Mouse (Mus musculus) hindbrain, postnatal 0 days (tissue): ENCODE measurements around the gene Fhad1. TPM values are rescaled to one million over a fixed set of nuclear protein-coding genes. Genes with fewer than 3 reads are reported as not detected.

Source experiments
- ATAC-seq: fragments of 200-750 bp; cut with Nextera tagmentation; 2 replicates; pipeline ENCODE4 v1.8.0; 2017; ENCODE audit warnings: mild to moderate bottlenecking, moderate TSS enrichment, moderate library complexity
- DNase-seq: peaks from one replicate; pipeline ENCODE4 v3.0.0-alpha.2; 2015; ENCODE audit warnings: low spot score
- H3K27ac ChIP-seq: fragments of 300-500 bp; sonication (generic); 2 replicates; pipeline ENCODE4 v1.5.1; 2014; ENCODE audit warnings: mild to moderate bottlenecking
- H3K27me3 ChIP-seq: fragments of 300-500 bp; sonication (generic); 2 replicates; pipeline ENCODE4 v1.6.1; 2014; ENCODE audit warnings: low read length, mixed read lengths; ENCODE audit not compliant: insufficient read depth
- H3K36me3 ChIP-seq: fragments of 300-500 bp; sonication (generic); 2 replicates; pipeline ENCODE4 v1.6.1; 2014; ENCODE audit warnings: low read length, mixed read lengths; ENCODE audit not compliant: insufficient read depth
- H3K4me1 ChIP-seq: fragments of 300-500 bp; sonication (generic); 2 replicates; pipeline ENCODE4 v1.6.1; 2014; ENCODE audit warnings: antibody characterized with exemption, low read length, mixed read lengths; ENCODE audit not compliant: insufficient read depth
- H3K4me2 ChIP-seq: fragments of 300-500 bp; sonication (generic); 2 replicates; pipeline ENCODE4 v1.6.1; 2014; ENCODE audit warnings: low read depth, mild to moderate bottlenecking, low read length, moderate library complexity, mixed read lengths
- H3K4me3 ChIP-seq: fragments of 300-500 bp; sonication (generic); 2 replicates; pipeline ENCODE4 v1.5.1; 2014; ENCODE audit warnings: low read length
- H3K9ac ChIP-seq: fragments of 300-500 bp; sonication (generic); replicated peaks from 2 replicates; pipeline ENCODE4 v1.6.1; 2014; ENCODE audit warnings: mild to moderate bottlenecking, low read length, moderate library complexity, mixed read lengths
- H3K9me3 ChIP-seq: fragments of 300-500 bp; sonication (generic); 2 replicates; pipeline ENCODE4 v1.6.1; 2016; ENCODE audit warnings: low read length, mixed read lengths
- CTCF ChIP-seq: IDR thresholded peaks from 2 replicates; pipeline ENCODE4 v1.5.1; 2016; ENCODE audit warnings: antibody characterized with exemption, control low read depth, low read depth
- WGBS: fragments of 180-500 bp; shearing (Covaris S2); extraction: QIAGEN DNeasy Blood & Tissue Kit; methylation state at CpG from one replicate; pipeline ENCODE4 v1.1.7; 2014; 5-methylcytosine and 5-hydroxymethylcytosine counted together
- polyA plus RNA-seq: library from polyadenylated mRNA; unstranded; fragments of >200 nt; fragmentation: Nextera tagmentation; extraction: Ambion mirVana; gene quantifications from 2 replicates; pipeline ENCODE4 v1.2.1, GENCODE M21; 2015
- total RNA-seq: library from RNA; depleted of rRNA; stranded (reverse); fragments of >200 nt; gene quantifications from 2 replicates; pipeline ENCODE4 v1.2.3, GENCODE M21; 2014

The Fhad1 gene
- total and polyA plus RNA-seq, 2 experiments from 2014 or later: 2.0 to 5.8 TPM

GRCm38 (mm10) chr4:141942403-141942802 is 72.5 kb downstream of the Fhad1 start:
- WGBS: 37% methylated on average over 11 of the region's 11 CpGs
- Histone ChIP-seq H3K9ac (no peak overlapping the region), H3K27me3 (no peaks in the 10 kb centered on the region), H3K27ac (no peak overlapping the region), H3K4me3 (no peak overlapping the region), H3K36me3 (no peaks in the 10 kb centered on the region), H3K4me2 (no peak overlapping the region), H3K4me1 (no peaks in the 10 kb centered on the region), H3K9me3 (no peaks in the 10 kb centered on the region)
- TF ChIP-seq CTCF: no peak
- DNase-seq (no peak), ATAC-seq (no peak; the same call in 1 of the 2 replicates)

DNA sequence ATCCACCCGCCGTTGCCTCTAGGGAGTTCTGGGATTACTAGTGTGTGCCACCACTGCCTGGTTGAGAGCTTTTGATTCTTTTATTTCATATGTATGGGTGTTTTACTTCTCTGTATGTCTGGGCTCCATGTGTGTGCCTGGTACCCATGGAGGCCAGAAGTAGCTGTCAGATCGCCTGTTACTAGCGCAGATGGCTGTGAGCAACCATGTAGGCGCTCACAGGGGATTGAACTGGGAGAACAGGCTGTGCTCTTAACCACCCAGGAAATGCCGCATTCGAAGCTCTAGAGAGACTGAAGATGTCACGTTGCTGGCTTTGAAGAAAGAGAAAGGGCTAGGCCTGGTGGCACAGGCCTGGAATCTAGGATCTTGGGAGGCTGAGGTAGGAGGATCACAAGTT is 73.6 kb downstream of the Fhad1 start:
- Histone ChIP-seq H3K27ac (no peak overlapping the region), H3K4me1 (no peaks in the 10 kb centered on the region), H3K9ac (no peak overlapping the region), H3K27me3 (no peaks in the 10 kb centered on the region), H3K9me3 (no peaks in the 10 kb centered on the region), H3K4me2 (no peak overlapping the region), H3K4me3 (no peak overlapping the region), H3K36me3 (no peaks in the 10 kb centered on the region)
- WGBS: 86% methylated on average over 8 of the region's 8 CpGs
- ATAC-seq (no peak), DNase-seq (no peak)
- TF ChIP-seq CTCF: no peak

GRCm38 (mm10) chr4:141938535-141938934 is 76.3 kb downstream of the Fhad1 start:
- DNase-seq: no peak
- H3K4me3 ChIP-seq: no peak overlapping the region
- WGBS: 79% methylated on average over 4 of the region's 4 CpGs
- no peaks in the 10 kb centered on the region for H3K36me3 ChIP-seq
- peak; percentile 22 for TF ChIP-seq CTCF
- H3K4me1 ChIP-seq: no peaks in the 10 kb centered on the region
- H3K27me3 ChIP-seq: no peaks in the 10 kb centered on the region
- no peak overlapping the region for H3K4me2 ChIP-seq
- no peak overlapping the region for H3K9ac ChIP-seq
- no peaks in the 10 kb centered on the region for H3K9me3 ChIP-seq
- no peak for ATAC-seq
- no peak overlapping the region for H3K27ac ChIP-seq

- no peak for TF ChIP-seq CTCF
- Histone ChIP-seq H3K4me3 (no peak overlapping the region), H3K9ac (no peak overlapping the region), H3K27me3 (no peaks in the 10 kb centered on the region), H3K27ac (peak overlapping the region; percentile 45; the same call in 1 of the 2 replicates), H3K4me2 (no peak overlapping the region), H3K9me3 (no peaks in the 10 kb centered on the region), H3K4me1 (peaks cover 14% of the 10 kb centered on the region; the same call in 1 of the 2 replicates), H3K36me3 (no peaks in the 10 kb centered on the region)
- WGBS: 33% methylated on average over 14 of the region's 14 CpGs
- DNase-seq (peak; percentile 53), ATAC-seq (peak; percentile 73)
These were observed 81.9 kb downstream of the Fhad1 start for GRCm38 (mm10) chr4:141932785-141933574.

GRCm38 (mm10) chr4:141931526-141931925 is 83.4 kb downstream of the Fhad1 start:
- no peak for TF ChIP-seq CTCF
- no peak for ATAC-seq

GRCm38 (mm10) chr4:141930001-141930400 is 84.9 kb downstream of the Fhad1 start:
- H3K4me2 ChIP-seq: no peak overlapping the region

More at GRCm38 (mm10) chr4:141931526-141931925, 83.4 kb downstream of the Fhad1 start:
- WGBS: 78% methylated on average over 5 of the region's 5 CpGs
- H3K9me3 ChIP-seq: no peaks in the 10 kb centered on the region
- peaks cover 14% of the 10 kb centered on the region; the same call in 1 of the 2 replicates for H3K4me1 ChIP-seq
- no peak overlapping the region for H3K4me3 ChIP-seq
- no peaks in the 10 kb centered on the region for H3K36me3 ChIP-seq
- no peaks in the 10 kb centered on the region for H3K27me3 ChIP-seq
- no peak overlapping the region for H3K9ac ChIP-seq
- DNase-seq: no peak
- H3K27ac ChIP-seq: no peak overlapping the region
- no peak overlapping the region for H3K4me2 ChIP-seq

GRCm38 (mm10) chr4:141928881-141929281 is 86.0 kb downstream of the Fhad1 start:
- 43% methylated on average over 7 of the region's 7 CpGs for WGBS
- no peak for TF ChIP-seq CTCF
- Histone ChIP-seq H3K9me3 (no peaks in the 10 kb centered on the region), H3K4me3 (no peak overlapping the region), H3K27me3 (no peaks in the 10 kb centered on the region), H3K27ac (no peak overlapping the region), H3K36me3 (no peaks in the 10 kb centered on the region), H3K4me1 (peaks cover 14% of the 10 kb centered on the region; the same call in 1 of the 2 replicates), H3K4me2 (no peak overlapping the region), H3K9ac (no peak overlapping the region)
- ATAC-seq: peak; percentile 43; the same call in 1 of the 2 replicates
- peak; percentile 25 for DNase-seq

More at GRCm38 (mm10) chr4:141930001-141930400, 84.9 kb downstream of the Fhad1 start:
- 82% methylated on average over 11 of the region's 11 CpGs for WGBS
- Histone ChIP-seq H3K27ac (no peak overlapping the region), H3K4me1 (peaks cover 14% of the 10 kb centered on the region; the same call in 1 of the 2 replicates), H3K27me3 (no peaks in the 10 kb centered on the region), H3K4me3 (no peak overlapping the region), H3K9ac (no peak overlapping the region), H3K9me3 (no peaks in the 10 kb centered on the region), H3K36me3 (no peaks in the 10 kb centered on the region)
- ATAC-seq (no peak), DNase-seq (no peak)
- TF ChIP-seq CTCF: no peak
